33 mouse cellular contexts compared by ENCODE assay signal in the genomic region with DNA sequence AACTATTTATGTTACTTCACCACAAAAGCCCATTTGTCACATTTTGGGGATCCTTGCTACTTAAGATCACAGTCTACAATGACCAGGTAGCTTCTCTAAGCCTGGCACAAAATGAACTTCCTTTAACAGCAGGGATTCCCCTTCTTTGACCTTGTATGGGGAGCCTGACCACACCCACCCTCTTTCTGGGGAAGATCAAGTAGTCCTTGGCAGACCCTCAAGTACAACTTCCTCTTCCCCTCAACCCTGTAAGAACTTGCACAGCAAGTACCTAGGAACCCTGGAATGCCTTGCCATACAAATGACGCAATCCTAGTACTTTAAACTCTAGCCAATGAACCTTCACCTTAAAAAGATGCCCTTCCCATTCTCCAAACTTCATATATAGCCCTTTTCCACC.
DNase-seq lines count a peak whose midpoint lies in the region; ATAC-seq and TF ChIP-seq lines count a peak whose summit lies in the region.
"Had no signal": no experiment of that assay in that cellular context is flagged by ENCODE, and none has a peak within 500 bp of the region (broad histone marks: within the 10 kb centered on the region; RNA-seq: fewer than 3 reads in every experiment).

No protein-coding gene starts in this region.

- no peak overlapping the region for H3K4me2 ChIP-seq in lung, postnatal 0 days (replicated peaks; ENCODE audit: low read depth, low read length)
- no peak overlapping the region for H3K4me2 ChIP-seq in CH12.LX (ENCODE audit: insufficient read depth, low read depth, poor library complexity, severe bottlenecking)
- H3K4me2 ChIP-seq: embryonic facial prominence, embryonic 13.5 days; forebrain, embryonic 12.5 days; heart, embryonic 15.5 days; hindbrain, embryonic 14.5 days; limb, embryonic 12.5 days; liver, embryonic 12.5 days had no signal

- dilution Hi-C loops in CH12.LX (cut with MboI; ENCODE audit: extremely low pct_ligation_motif_present, extremely low pct_unique_long_range_greater_than_20kb, low sequenced_read_pairs): no loop called here

- H3K27ac ChIP-seq in lung, postnatal 0 days (ENCODE audit: low read length): no peak overlapping the region
- no peak overlapping the region for H3K27ac ChIP-seq in CH12.LX (ENCODE audit: insufficient read depth, low read depth)
- no peak overlapping the region for H3K27ac ChIP-seq in embryonic facial prominence, embryonic 10.5 days (replicated peaks)
- H3K27ac ChIP-seq: embryonic facial prominence, embryonic 13.5 days; forebrain, embryonic 12.5 days; heart, embryonic 10.5 days; heart, embryonic 15.5 days; hindbrain, embryonic 14.5 days; left cerebral cortex, adult 2 months; limb, embryonic 12.5 days; liver, embryonic 12.5 days; midbrain, embryonic 10.5 days; stomach, postnatal 0 days had no signal

- TF ChIP-seq EP300 in lung, postnatal 0 days (IDR thresholded peaks at IDR 0.05): no peak
- no peak for TF ChIP-seq EP300 in CH12.LX (IDR thresholded peaks at IDR 0.05; ENCODE audit: low read length)

- no peak overlapping the region for H3K4me3 ChIP-seq in lung, postnatal 0 days (ENCODE audit: low read depth, low read length)
- no peak overlapping the region for H3K4me3 ChIP-seq in CH12.LX (replicated peaks in 1 of 3; ENCODE audit: low read depth in 2 of 3, low read length in 2 of 3, poor library complexity in 1 of 3)
- no peak overlapping the region for H3K4me3 ChIP-seq in embryonic facial prominence, embryonic 10.5 days
- H3K4me3 ChIP-seq: embryonic facial prominence, embryonic 13.5 days; forebrain, embryonic 12.5 days; heart, embryonic 10.5 days; heart, embryonic 15.5 days; left cerebral cortex, adult 2 months; limb, embryonic 12.5 days; liver, embryonic 12.5 days; midbrain, embryonic 10.5 days had no signal

- peak; percentile 32 for DNase-seq in lung, postnatal 0 days (ENCODE audit: low spot score)
- no peak for DNase-seq in lung, postnatal 14 days
- DNase-seq in CH12.LX (ENCODE audit: extremely low read depth) (peak; percentile 17), R1 (ENCODE audit: low read depth, low spot score) (peak; percentile 38)
- DNase-seq in kidney, adult 18-20 months: no peak
- no peak for DNase-seq in thymus, postnatal 36 days
- DNase-seq in embryonic facial prominence, embryonic 10.5 days (ENCODE audit: low spot score): no peak
- DNase-seq: adrenal gland, adult 8-10 months; B cell, adult 2 months; cerebellum, adult 8-10 months; cerebellum, postnatal 36 days; embryo, embryonic 11 days; forebrain, postnatal 0 days; heart, adult 11 months; kidney, postnatal 14 days; liver, postnatal 0 days; right cerebral cortex, adult 18-20 months; spleen, adult 18-20 months; thymus, adult 18-20 months; thymus, postnatal 4 days had no signal

- no peaks in the 10 kb centered on the region for H3K9me3 ChIP-seq in lung, postnatal 0 days (ENCODE audit: low read length)
- H3K9me3 ChIP-seq in CH12.LX (replicated peaks; ENCODE audit: low read length): no peaks in the 10 kb centered on the region
- H3K9me3 ChIP-seq in embryonic facial prominence, embryonic 10.5 days: no peaks in the 10 kb centered on the region
- H3K9me3 ChIP-seq: embryonic facial prominence, embryonic 13.5 days; forebrain, embryonic 12.5 days; heart, embryonic 10.5 days; heart, embryonic 15.5 days; limb, embryonic 12.5 days; liver, embryonic 12.5 days; midbrain, embryonic 10.5 days had no signal

- in situ Hi-C loops in CH12.LX (cut with MboI; ENCODE audit: low pct_ligation_motif_present, low pct_unique_long_range_greater_than_20kb, low sequenced_read_pairs): no loop called here

- no peak for TF ChIP-seq POLR2A in CH12.LX (IDR thresholded peaks at IDR 0.05; ENCODE audit: low read depth, low read length)

- H3K36me3 ChIP-seq in lung, postnatal 0 days (ENCODE audit: insufficient read depth, low read length): no peaks in the 10 kb centered on the region
- H3K36me3 ChIP-seq in CH12.LX (replicated peaks in 1 of 2; ENCODE audit: control insufficient read depth in 1 of 2, insufficient read depth in 1 of 2, low read length in 1 of 2): no peaks in the 10 kb centered on the region
- no peaks in the 10 kb centered on the region for H3K36me3 ChIP-seq in embryonic facial prominence, embryonic 10.5 days (replicated peaks)
- H3K36me3 ChIP-seq: embryonic facial prominence, embryonic 13.5 days; forebrain, embryonic 12.5 days; heart, embryonic 10.5 days; heart, embryonic 15.5 days; limb, embryonic 12.5 days; liver, embryonic 12.5 days; midbrain, embryonic 10.5 days had no signal

- H3K4me1 ChIP-seq in lung, postnatal 0 days (ENCODE audit: insufficient read depth, low read depth, low read length): no peaks in the 10 kb centered on the region
- peaks cover 0 to 8% of the 10 kb centered on the region in 2 experiments; a peak in 2 of 4 replicates for H3K4me1 ChIP-seq in CH12.LX (ENCODE audit: control insufficient read depth in 1 of 2, insufficient read depth in 2 of 2)
- no peaks in the 10 kb centered on the region for H3K4me1 ChIP-seq in embryonic facial prominence, embryonic 10.5 days
- H3K4me1 ChIP-seq: embryonic facial prominence, embryonic 13.5 days; forebrain, embryonic 12.5 days; heart, embryonic 10.5 days; heart, embryonic 15.5 days; limb, embryonic 12.5 days; liver, embryonic 12.5 days; midbrain, embryonic 10.5 days had no signal

- no peak overlapping the region for H3K9ac ChIP-seq in lung, postnatal 0 days (replicated peaks; ENCODE audit: low read depth)
- no peak overlapping the region for H3K9ac ChIP-seq in CH12.LX (ENCODE audit: insufficient read depth, low read depth)
- H3K9ac ChIP-seq: embryonic facial prominence, embryonic 13.5 days; forebrain, embryonic 12.5 days; forebrain, postnatal 0 days; heart, embryonic 15.5 days; hindbrain, embryonic 14.5 days; limb, embryonic 12.5 days; liver, embryonic 12.5 days; liver, postnatal 0 days had no signal

- no peaks in the 10 kb centered on the region for H3K27me3 ChIP-seq in lung, postnatal 0 days (replicated peaks; ENCODE audit: insufficient read depth, low read length)
- H3K27me3 ChIP-seq in CH12.LX (replicated peaks): no peaks in the 10 kb centered on the region
- H3K27me3 ChIP-seq in embryonic facial prominence, embryonic 10.5 days (replicated peaks; ENCODE audit: low read depth, poor library complexity, severe bottlenecking): no peaks in the 10 kb centered on the region
- H3K27me3 ChIP-seq: embryonic facial prominence, embryonic 13.5 days; forebrain, embryonic 12.5 days; heart, embryonic 15.5 days; limb, embryonic 12.5 days; liver, embryonic 12.5 days had no signal

- no peak for TF ChIP-seq CTCF in lung, postnatal 0 days (IDR thresholded peaks at IDR 0.05)
- TF ChIP-seq CTCF in CH12.LX (conservative IDR thresholded peaks at IDR 0.05 in 1 of 2, IDR thresholded peaks at IDR 0.05 in 1 of 2; ENCODE audit: low read depth in 2 of 2, low read length in 2 of 2): no peak

- ATAC-seq in lung, postnatal 0 days: peak; percentile 61
- ATAC-seq in granulocyte monocyte progenitor cell, adult 5-6 weeks (replicated peaks; ENCODE audit: poor library complexity, severe bottlenecking): 0 out of 2 replicates have a peak, but pooled peaks have one; percentile 25
- ATAC-seq: forebrain, postnatal 0 days; intestine, postnatal 0 days; liver, embryonic 12.5 days; liver, postnatal 0 days; midbrain, embryonic 16.5 days had no signal

- 41% methylated on average over 1 of the region's 1 CpGs for WGBS in lung, postnatal 0 days
- WGBS in embryonic facial prominence, embryonic 10.5 days: 88% methylated on average over 1 of the region's 1 CpGs

- TF ChIP-seq RAD21 in CH12.LX (IDR thresholded peaks at IDR 0.05; ENCODE audit: low read depth, low read length): no peak

- H3K79me2 ChIP-seq in CH12.LX (replicated peaks; ENCODE audit: control insufficient read depth, extremely low read depth, insufficient read depth, poor library complexity, severe bottlenecking): no peaks in the 10 kb centered on the region

TF ChIP-seq in CH12.LX, 34 proteins besides CTCF, POLR2A, EP300 and RAD21:
- no peak for TF ChIP-seq JUN (IDR thresholded peaks at IDR 0.05; ENCODE audit: insufficient read depth, low read depth, low read length)
- no peak for TF ChIP-seq GABPA (IDR thresholded peaks at IDR 0.05; ENCODE audit: insufficient replicate concordance, low read depth, low read length)
- TF ChIP-seq MAZ (IDR thresholded peaks at IDR 0.05; ENCODE audit: low read depth, low read length): no peak
- TF ChIP-seq ZKSCAN1 (IDR thresholded peaks at IDR 0.05; ENCODE audit: borderline replicate concordance, low read depth, low read length): no peak
- TF ChIP-seq ZC3H11A (IDR thresholded peaks at IDR 0.05; ENCODE audit: low read depth, low read length): no peak
- TF ChIP-seq CHD2 (IDR thresholded peaks at IDR 0.05; ENCODE audit: low read length): no peak
- TF ChIP-seq RCOR1 (conservative IDR thresholded peaks at IDR 0.05; ENCODE audit: low read depth, low read length): no peak
- TF ChIP-seq SMC3 (IDR thresholded peaks at IDR 0.05; ENCODE audit: low read depth, low read length): no peak
- no peak for TF ChIP-seq HCFC1 (IDR thresholded peaks at IDR 0.05; ENCODE audit: low read depth, low read length)
- no peak for TF ChIP-seq MAFK (IDR thresholded peaks at IDR 0.05; ENCODE audit: insufficient replicate concordance, low read length)
- no peak for TF ChIP-seq POLR2AphosphoS2 (IDR thresholded peaks at IDR 0.05; ENCODE audit: low read depth, low read length)
- no peak for TF ChIP-seq E2F4 (IDR thresholded peaks at IDR 0.05; ENCODE audit: insufficient replicate concordance, low read depth, low read length)
- no peak for TF ChIP-seq NRF1 (IDR thresholded peaks at IDR 0.05; ENCODE audit: low read depth, low read length)
- no peak for TF ChIP-seq SIN3A (IDR thresholded peaks at IDR 0.05; ENCODE audit: low read length)
- no peak for TF ChIP-seq ZNF384 (IDR thresholded peaks at IDR 0.05; ENCODE audit: low read depth, low read length)

Comparison
In these comparisons a context has a peak if more than half of its experiments do, and no peak if none do; other contexts are left out.
1. DNase-seq: peak in lung, postnatal 0 days (single experiment), CH12.LX (single experiment) and R1 (single experiment); none in lung, postnatal 14 days (single experiment), kidney, adult 18-20 months (single experiment), thymus, postnatal 36 days (0 of 2) and embryonic facial prominence, embryonic 10.5 days (single experiment).